Mouse (Mus musculus) E14TG2a.4 (cell line): Measurements from ENCODE around the gene Camk1.

ENCODE experiments used
- CTCF ChIP-seq: conservative IDR thresholded peaks from 2 replicates; pipeline ENCODE4 v1.5.1; 2014; ENCODE audit warnings: low read length
- POU5F1 ChIP-seq: IDR thresholded peaks from 2 replicates; pipeline ENCODE4 v1.6.1; 2014; ENCODE audit warnings: low read length, borderline replicate concordance

DNA sequence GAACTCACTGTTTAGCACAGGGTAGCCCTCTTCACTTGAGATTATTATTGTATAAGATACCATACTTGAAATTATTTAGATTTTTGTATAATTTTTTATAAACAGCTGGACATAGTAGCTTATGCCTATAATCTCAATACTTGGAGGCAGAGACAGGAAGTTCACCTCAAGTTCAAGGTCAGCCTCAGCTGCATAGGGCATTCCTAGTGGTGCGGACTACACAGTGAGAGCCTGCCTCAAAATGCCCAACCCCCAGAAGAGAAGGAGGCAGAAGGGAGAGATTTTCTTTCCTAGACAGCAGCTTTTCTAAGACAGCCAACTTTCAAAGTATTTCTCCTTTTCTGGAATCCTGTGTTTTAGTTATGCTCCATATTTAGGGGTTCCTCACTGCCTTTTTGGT lies 7.4 kb upstream of the Camk1 start:
- TF ChIP-seq CTCF (no peak), POU5F1 (no peak)
